In genomic region chr3:62338044-62338443, GRCm38 (mm10) we compare ENCODE assay signal across 8 mouse cellular contexts. TPM values are rescaled to one million over a fixed set of nuclear protein-coding genes. Genes with fewer than 3 reads are reported as not detected.
DNase-seq lines count a peak whose midpoint lies in the region; ATAC-seq and TF ChIP-seq lines count a peak whose summit lies in the region.

Gene Arhgef26, plus strand, starts transcription at chr3:62338344.

- TF ChIP-seq CTCF in kidney, postnatal 0 days (IDR thresholded peaks at IDR 0.05; ENCODE audit: low read depth): no peak

- H3K9me3 ChIP-seq in kidney, postnatal 0 days (replicated peaks; ENCODE audit: low read length): no peaks in the 10 kb centered on the region
- no peaks in the 10 kb centered on the region for H3K9me3 ChIP-seq in embryonic facial prominence, embryonic 13.5 days
- no peaks in the 10 kb centered on the region for H3K9me3 ChIP-seq in intestine, embryonic 16.5 days (ENCODE audit: control insufficient read depth, low read length)
- no peaks in the 10 kb centered on the region for H3K9me3 ChIP-seq in midbrain, embryonic 13.5 days

- ATAC-seq in kidney, postnatal 0 days (replicated peaks; ENCODE audit: low FRiP score, low read depth): no peak
- ATAC-seq in embryonic facial prominence, embryonic 13.5 days (ENCODE audit: insufficient number of reproducible peaks, insufficient read depth, low FRiP score, low TSS enrichment, low read depth): no peak
- ATAC-seq in intestine, embryonic 16.5 days: no peak
- ATAC-seq in midbrain, embryonic 13.5 days: no peak
- no peak for ATAC-seq in cerebellum, adult (ENCODE audit: insufficient number of reproducible peaks, low FRiP score, low TSS enrichment)

- H3K36me3 ChIP-seq in kidney, postnatal 0 days (ENCODE audit: insufficient read depth, low read length): no peaks in the 10 kb centered on the region
- H3K36me3 ChIP-seq in embryonic facial prominence, embryonic 13.5 days: no peaks in the 10 kb centered on the region
- no peaks in the 10 kb centered on the region for H3K36me3 ChIP-seq in intestine, embryonic 16.5 days (ENCODE audit: control insufficient read depth, insufficient read depth, low read length)
- no peaks in the 10 kb centered on the region for H3K36me3 ChIP-seq in midbrain, embryonic 13.5 days

- peak within 1 kb of the TSS; percentile 75 for H3K4me3 ChIP-seq in kidney, postnatal 0 days (replicated peaks; ENCODE audit: low read depth, low read length)
- peak within 1 kb of the TSS; percentile 79 for H3K4me3 ChIP-seq in embryonic facial prominence, embryonic 13.5 days
- H3K4me3 ChIP-seq in intestine, embryonic 16.5 days (ENCODE audit: low read length): peak within 1 kb of the TSS; percentile 81
- peak within 1 kb of the TSS; percentile 78 for H3K4me3 ChIP-seq in midbrain, embryonic 13.5 days (replicated peaks)

- 83% methylated on average over 3 of the region's 3 CpGs for WGBS in kidney, postnatal 0 days
- WGBS in embryonic facial prominence, embryonic 13.5 days: 82% methylated on average over 3 of the region's 3 CpGs
- 79% methylated on average over 3 of the region's 3 CpGs for WGBS in intestine, embryonic 16.5 days
- 80% methylated on average over 3 of the region's 3 CpGs for WGBS in midbrain, embryonic 13.5 days

- peak within 1 kb of the TSS; percentile 79 for H3K9ac ChIP-seq in kidney, postnatal 0 days (ENCODE audit: low read depth, low read length)
- H3K9ac ChIP-seq in embryonic facial prominence, embryonic 13.5 days: peak within 1 kb of the TSS; percentile 87
- peak within 1 kb of the TSS; percentile 86 for H3K9ac ChIP-seq in intestine, embryonic 16.5 days (ENCODE audit: low read depth, low read length)
- peak within 1 kb of the TSS; percentile 80 for H3K9ac ChIP-seq in midbrain, embryonic 13.5 days (replicated peaks)

- H3K27me3 ChIP-seq in kidney, postnatal 0 days (ENCODE audit: insufficient read depth, low read length): no peaks in the 10 kb centered on the region
- peaks cover 12% of the 10 kb centered on the region; the same call in 1 of the 2 replicates for H3K27me3 ChIP-seq in embryonic facial prominence, embryonic 13.5 days
- no peaks in the 10 kb centered on the region for H3K27me3 ChIP-seq in intestine, embryonic 16.5 days (replicated peaks; ENCODE audit: control insufficient read depth, insufficient read depth, low read length)
- H3K27me3 ChIP-seq in midbrain, embryonic 13.5 days: peaks cover 25% of the 10 kb centered on the region

- H3K4me1 ChIP-seq in kidney, postnatal 0 days (replicated peaks; ENCODE audit: insufficient read depth, low read length): peaks cover 5% of the 10 kb centered on the region
- peaks cover 11% of the 10 kb centered on the region; the same call in 1 of the 2 replicates for H3K4me1 ChIP-seq in embryonic facial prominence, embryonic 13.5 days
- H3K4me1 ChIP-seq in intestine, embryonic 16.5 days (ENCODE audit: control insufficient read depth, insufficient read depth, low read length): peaks cover 3% of the 10 kb centered on the region; the same call in 1 of the 2 replicates
- H3K4me1 ChIP-seq in midbrain, embryonic 13.5 days (replicated peaks): peaks cover 8% of the 10 kb centered on the region; the same call in 1 of the 2 replicates

- H3K4me2 ChIP-seq in kidney, postnatal 0 days (ENCODE audit: low read length): peak within 1 kb of the TSS; percentile 91
- H3K4me2 ChIP-seq in embryonic facial prominence, embryonic 13.5 days: peak within 1 kb of the TSS; percentile 87
- H3K4me2 ChIP-seq in intestine, embryonic 16.5 days (ENCODE audit: low read depth, low read length): peak within 1 kb of the TSS; percentile 87
- peak within 1 kb of the TSS; percentile 86 for H3K4me2 ChIP-seq in midbrain, embryonic 13.5 days (replicated peaks)

- peak within 1 kb of the TSS; percentile 82 for H3K27ac ChIP-seq in kidney, postnatal 0 days
- peak within 1 kb of the TSS; percentile 22 for H3K27ac ChIP-seq in embryonic facial prominence, embryonic 13.5 days
- peak within 1 kb of the TSS; percentile 63 for H3K27ac ChIP-seq in intestine, embryonic 16.5 days (ENCODE audit: low read length)
- H3K27ac ChIP-seq in midbrain, embryonic 13.5 days: no peak within 1 kb of the TSS

- DNase-seq in kidney, postnatal 0 days (ENCODE audit: low spot score): no peak
- DNase-seq in kidney, postnatal 14 days: no peak
- DNase-seq in urinary bladder, postnatal 4 days (ENCODE audit: low spot score in 2 of 2): no peak
- no peak for DNase-seq in right cerebral cortex, postnatal 25 days

RNA-seq across cellular contexts. Expression of gene Arhgef26, which starts in this region (rescaled TPM):
- polyA plus RNA-seq in kidney, postnatal 0 days (2015; fragmentation: Nextera tagmentation; extraction: Ambion mirVana): 7.8 and 8.8 TPM in 2 replicates
- polyA plus RNA-seq in embryonic facial prominence, embryonic 13.5 days (2015; fragmentation: Nextera tagmentation; extraction: Ambion mirVana): 14.4 and 17.9 TPM in 2 replicates
- polyA plus RNA-seq in intestine, embryonic 16.5 days (2015; fragmentation: Nextera tagmentation; extraction: Ambion mirVana): 12.9 and 13.5 TPM in 2 replicates
- 6.8 and 7.6 TPM in 2 replicates for polyA plus RNA-seq in midbrain, embryonic 13.5 days (2015; fragmentation: Nextera tagmentation; extraction: Ambion mirVana)
